Mouse (Mus musculus) E14TG2a.4 (cell line): ENCODE data around the gene Tsen34.
"Not testable (repeated sequence)": the region's sequence is repeated elsewhere in the genome, so short reads cannot be mapped to it uniquely, and the experiment has no call there.

Experiments
- H3K27me3 ChIP-seq: 2 replicates; pipeline ENCODE4 v1.6.1; 2014; ENCODE audit warnings: low read length, control low read depth; ENCODE audit not compliant: insufficient read depth
- H3K36me3 ChIP-seq: 2 replicates; pipeline ENCODE4 v1.6.1; 2014; ENCODE audit warnings: low read length, control low read depth; ENCODE audit not compliant: insufficient read depth
- H3K4me1 ChIP-seq: replicated peaks from 2 replicates; pipeline ENCODE4 v1.6.1; 2014; ENCODE audit warnings: low read depth, low read length, control low read depth
- H3K4me3 ChIP-seq: replicated peaks from 2 replicates; pipeline ENCODE4 v1.5.1; 2014; ENCODE audit warnings: mild to moderate bottlenecking, low read length
- H3K9me3 ChIP-seq: 2 replicates; pipeline ENCODE4 v1.6.1; 2014; ENCODE audit warnings: low read length, control low read depth
- CTCF ChIP-seq: conservative IDR thresholded peaks from 2 replicates; pipeline ENCODE4 v1.5.1; 2014; ENCODE audit warnings: low read length
- NANOG ChIP-seq: IDR thresholded peaks from 2 replicates; pipeline ENCODE4 v1.6.1; 2014; ENCODE audit warnings: borderline replicate concordance, low read length, mixed read lengths
- POU5F1 ChIP-seq: IDR thresholded peaks from 2 replicates; pipeline ENCODE4 v1.6.1; 2014; ENCODE audit warnings: low read length, borderline replicate concordance

The Tsen34 gene

GRCm38 (mm10) chr7:3707568-3708413 is 15.1 kb downstream of the Tsen34 start:
- H3K4me1 ChIP-seq, result peaks cover 15% of the 10 kb centered on the region
- H3K36me3 ChIP-seq, result peaks cover 39% of the 10 kb centered on the region
- TF ChIP-seq NANOG, result no peak
- no peak for TF ChIP-seq POU5F1
- TF ChIP-seq CTCF, result no peak
- H3K4me3 ChIP-seq, result no peak overlapping the region
- no peaks in the 10 kb centered on the region for H3K9me3 ChIP-seq
- H3K27me3 ChIP-seq, result no peaks in the 10 kb centered on the region

GRCm38 (mm10) chr7:3708447-3708980 is 15.9 kb downstream of the Tsen34 start:
- H3K27me3 ChIP-seq, H3K9me3 ChIP-seq, H3K4me1 ChIP-seq, H3K4me3 ChIP-seq: not testable (repeated sequence)
- H3K36me3 ChIP-seq, result peaks cover 39% of the 10 kb centered on the region

GRCm38 (mm10) chr7:3709000-3709399 is 16.3 kb downstream of the Tsen34 start:
- Histone ChIP-seq H3K36me3 (peaks cover 39% of the 10 kb centered on the region), H3K9me3 (no peaks in the 10 kb centered on the region), H3K4me1 (0 out of 2 replicates have a peak, but pooled peaks cover 8% of the 10 kb centered on the region), H3K4me3 (no peak overlapping the region), H3K27me3 (peaks cover 2% of the 10 kb centered on the region; the same call in 1 of the 2 replicates)
- TF ChIP-seq NANOG, result no peak
- TF ChIP-seq POU5F1, result no peak
- no peak for TF ChIP-seq CTCF

GRCm38 (mm10) chr7:3712264-3712942 is 19.7 kb downstream of the Tsen34 start:
- peaks cover 7% of the 10 kb centered on the region for H3K36me3 ChIP-seq
- no peaks in the 10 kb centered on the region for H3K9me3 ChIP-seq
- H3K27me3 ChIP-seq, result peaks cover 2% of the 10 kb centered on the region; the same call in 1 of the 2 replicates
- no peaks in the 10 kb centered on the region for H3K4me1 ChIP-seq
- TF ChIP-seq NANOG, result no peak
- TF ChIP-seq CTCF, result no peak
- no peak for TF ChIP-seq POU5F1
- H3K4me3 ChIP-seq, result no peak overlapping the region

- Histone ChIP-seq H3K9me3 (no peaks in the 10 kb centered on the region), H3K36me3 (no peaks in the 10 kb centered on the region), H3K4me1 (no peaks in the 10 kb centered on the region), H3K27me3 (peaks cover 2% of the 10 kb centered on the region; the same call in 1 of the 2 replicates), H3K4me3 (no peak overlapping the region)
- TF ChIP-seq POU5F1, result no peak
- TF ChIP-seq NANOG, result no peak
- no peak for TF ChIP-seq CTCF
These were observed 22.6 kb downstream of the Tsen34 start for GRCm38 (mm10) chr7:3715249-3715648.

- H3K4me3 ChIP-seq, H3K27me3 ChIP-seq: not testable (repeated sequence)
These were observed 27.6 kb downstream of the Tsen34 start, which contains the start of gene Pirb for GRCm38 (mm10) chr7:3720268-3720667. Gene Pirb (minus strand): TSS chr7:3720391.

GRCm38 (mm10) chr7:3725459-3725858 is 32.8 kb downstream of the Tsen34 start:
- not testable (repeated sequence) for H3K4me1 ChIP-seq

More at GRCm38 (mm10) chr7:3720268-3720667, 27.6 kb downstream of the Tsen34 start, which contains the start of gene Pirb:
- H3K36me3 ChIP-seq, H3K9me3 ChIP-seq, H3K4me1 ChIP-seq: not testable (repeated sequence)

GRCm38 (mm10) chr7:3732675-3733074 is 40.0 kb downstream of the Tsen34 start:
- not testable (repeated sequence) for H3K9me3 ChIP-seq, H3K4me3 ChIP-seq, H3K27me3 ChIP-seq, H3K36me3 ChIP-seq, H3K4me1 ChIP-seq

More at GRCm38 (mm10) chr7:3725459-3725858, 32.8 kb downstream of the Tsen34 start:
- H3K27me3 ChIP-seq, H3K9me3 ChIP-seq, H3K4me3 ChIP-seq, H3K36me3 ChIP-seq: not testable (repeated sequence)
